Mouse (Mus musculus) ES-CJ7 (cell line): Measurements from ENCODE around the gene Kti12.
A peak's percentile ranks its signal among the peaks of the same experiment; 100 is the strongest.

Source experiments
- DNase-seq: peaks from one replicate; pipeline ENCODE4 v3.0.0; 2011; ENCODE audit warnings: low read depth, low spot score

Gene Kti12

GRCm38 (mm10) chr4:108869730-108870374 lies 22.3 kb downstream of the Kti12 start:
- peak; percentile 92 for DNase-seq

- DNase-seq, result peak; percentile 42
Observed at GRCm38 (mm10) chr4:108873746-108874145, 26.2 kb downstream of the Kti12 start.

- DNase-seq, result no peak
Observed at GRCm38 (mm10) chr4:108877901-108878300, 30.3 kb downstream of the Kti12 start.

- DNase-seq, result peak; percentile 65
Observed at GRCm38 (mm10) chr4:108878963-108879822, 31.6 kb downstream of the Kti12 start, which contains the start of gene Rab3b. Rab3b (plus strand) TSS chr4:108879063.

GRCm38 (mm10) chr4:108883815-108884214 lies 36.2 kb downstream of the Kti12 start:
- DNase-seq, result peak; percentile 70

GRCm38 (mm10) chr4:108887456-108887855 lies 39.9 kb downstream of the Kti12 start:
- DNase-seq, result no peak

- DNase-seq, result no peak
Observed at GRCm38 (mm10) chr4:108890876-108891275, 43.3 kb downstream of the Kti12 start.
